Mouse (Mus musculus): ENCODE measurements around the gene Hs2st1. TPM values are rescaled to one million over a fixed set of nuclear protein-coding genes. Genes with fewer than 3 reads are reported as not detected.

Hs2st1 gene
- total RNA-seq, 1 experiment from 2014 or later, result 17.8 TPM

- peak; percentile 28 for ATAC-seq (replicated peaks; ENCODE audit: low read depth, poor library complexity, severe bottlenecking)
These were observed 158.9 kb downstream of the Hs2st1 start for GRCm38 (mm10) chr3:144411051-144411542.

- no peak for ATAC-seq (replicated peaks; ENCODE audit: low read depth, poor library complexity, severe bottlenecking)
These were observed 161.0 kb downstream of the Hs2st1 start for GRCm38 (mm10) chr3:144408953-144409352.

- ATAC-seq (replicated peaks; ENCODE audit: low read depth, poor library complexity, severe bottlenecking), result no peak
These were observed 164.7 kb downstream of the Hs2st1 start for GRCm38 (mm10) chr3:144405331-144405730.

GRCm38 (mm10) chr3:144401292-144401691 is 168.7 kb downstream of the Hs2st1 start:
- ATAC-seq (replicated peaks; ENCODE audit: low read depth, poor library complexity, severe bottlenecking), result peak; percentile 41

- peak; percentile 28; the same call in 1 of the 2 replicates for ATAC-seq (replicated peaks; ENCODE audit: low read depth, poor library complexity, severe bottlenecking)
These were observed 169.1 kb downstream of the Hs2st1 start for GRCm38 (mm10) chr3:144400870-144401269.

- no peak for ATAC-seq (replicated peaks; ENCODE audit: low read depth, poor library complexity, severe bottlenecking)
These were observed 169.6 kb downstream of the Hs2st1 start for GRCm38 (mm10) chr3:144400374-144400773.

- ATAC-seq (replicated peaks; ENCODE audit: low read depth, poor library complexity, severe bottlenecking), result peak; percentile 89
These were observed 170.5 kb downstream of the Hs2st1 start for GRCm38 (mm10) chr3:144399358-144400096.

- no peak for ATAC-seq (replicated peaks; ENCODE audit: low read depth, poor library complexity, severe bottlenecking)
These were observed 171.8 kb downstream of the Hs2st1 start for GRCm38 (mm10) chr3:144398166-144398565.

- ATAC-seq (replicated peaks; ENCODE audit: low read depth, poor library complexity, severe bottlenecking), result no peak
These were observed 173.5 kb downstream of the Hs2st1 start for GRCm38 (mm10) chr3:144396478-144396877.

GRCm38 (mm10) chr3:144394454-144394943 is 175.5 kb downstream of the Hs2st1 start:
- peak; percentile 29; the same call in 1 of the 2 replicates for ATAC-seq (replicated peaks; ENCODE audit: low read depth, poor library complexity, severe bottlenecking)

- ATAC-seq (replicated peaks; ENCODE audit: low read depth, poor library complexity, severe bottlenecking), result no peak
These were observed 183.5 kb downstream of the Hs2st1 start for GRCm38 (mm10) chr3:144386446-144386845.

- no peak for ATAC-seq (replicated peaks; ENCODE audit: low read depth, poor library complexity, severe bottlenecking)
These were observed 185.3 kb downstream of the Hs2st1 start for GRCm38 (mm10) chr3:144384648-144385047.

GRCm38 (mm10) chr3:144381431-144381980 is 188.5 kb downstream of the Hs2st1 start:
- peak; percentile 24 for ATAC-seq (replicated peaks; ENCODE audit: low read depth, poor library complexity, severe bottlenecking)

GRCm38 (mm10) chr3:144380921-144381320 is 189.1 kb downstream of the Hs2st1 start:
- ATAC-seq (replicated peaks; ENCODE audit: low read depth, poor library complexity, severe bottlenecking), result peak; percentile 89

- ATAC-seq (replicated peaks; ENCODE audit: low read depth, poor library complexity, severe bottlenecking), result no peak
These were observed 190.2 kb downstream of the Hs2st1 start for GRCm38 (mm10) chr3:144379801-144380200.

Other genes starting within 250 kb of the Hs2st1 start
- gene Selenof, start 123 bp upstream of the Hs2st1 start, total RNA-seq (2017), result 591 and 595 TPM in 2 replicates
- 37.5 and 51.9 TPM in 2 replicates for gene Sh3glb1, start 150.2 kb upstream of the Hs2st1 start, total RNA-seq (2017)
- 8.3 and 8.6 TPM in 2 replicates for gene Clca3a1, start 190.8 kb upstream of the Hs2st1 start, total RNA-seq (2017)
- gene Clca3a2, start 249.3 kb upstream of the Hs2st1 start, total RNA-seq (2017), result not detected in 2 replicates

Data from common myeloid progenitor, adult 5-6 weeks (primary cell).